Mouse (Mus musculus): Measurements from ENCODE around the gene Pop5. TPM values are rescaled to one million over a fixed set of nuclear protein-coding genes. Genes with fewer than 3 reads are reported as not detected.

Pop5 gene
- polyA plus RNA-seq, 1 experiment from 2014 or later = 18.6 TPM

- Histone ChIP-seq H3K36me3 (ENCODE audit: inconsistent target) (peaks cover 25% of the 10 kb centered on the region), H3K27ac (no peak overlapping the region), H3K4me3 (ENCODE audit: inconsistent target) (no peak overlapping the region), H3K79me2 (ENCODE audit: inconsistent target) (peaks cover 90% of the 10 kb centered on the region)
- 94% methylated on average over 14 of the region's 14 CpGs for WGBS (ENCODE audit: missing documents)
Measured at GRCm38 (mm10) chr5:115262502-115263291, 27.1 kb downstream of the Pop5 start.

- H3K4me3 ChIP-seq (ENCODE audit: inconsistent target) = no peak overlapping the region
Measured at GRCm38 (mm10) chr5:115266340-115266739, 30.7 kb downstream of the Pop5 start.

GRCm38 (mm10) chr5:115266787-115267468 is 31.3 kb downstream of the Pop5 start:
- WGBS (ENCODE audit: missing documents) = 35% methylated on average over 8 of the region's 8 CpGs
- peaks cover 100% of the 10 kb centered on the region for H3K79me2 ChIP-seq (ENCODE audit: inconsistent target)
- no peak overlapping the region for H3K27ac ChIP-seq
- H3K4me3 ChIP-seq (ENCODE audit: inconsistent target) = no peak overlapping the region
- H3K36me3 ChIP-seq (ENCODE audit: inconsistent target) = no peaks in the 10 kb centered on the region

More at GRCm38 (mm10) chr5:115266340-115266739, 30.7 kb downstream of the Pop5 start:
- WGBS (ENCODE audit: missing documents) = 82% methylated on average over 5 of the region's 5 CpGs
- no peak overlapping the region for H3K27ac ChIP-seq
- H3K79me2 ChIP-seq (ENCODE audit: inconsistent target) = peaks cover 100% of the 10 kb centered on the region
- H3K36me3 ChIP-seq (ENCODE audit: inconsistent target) = no peaks in the 10 kb centered on the region

- Histone ChIP-seq H3K4me3 (ENCODE audit: inconsistent target) (no peak overlapping the region), H3K27ac (no peak overlapping the region), H3K36me3 (ENCODE audit: inconsistent target) (no peaks in the 10 kb centered on the region)
Measured at GRCm38 (mm10) chr5:115267469-115268045, 31.9 kb downstream of the Pop5 start.

GRCm38 (mm10) chr5:115268266-115268665 is 32.6 kb downstream of the Pop5 start:
- WGBS (ENCODE audit: missing documents) = 23% methylated on average over 3 of the region's 3 CpGs
- Histone ChIP-seq H3K36me3 (ENCODE audit: inconsistent target) (no peaks in the 10 kb centered on the region), H3K4me3 (ENCODE audit: inconsistent target) (no peak overlapping the region), H3K79me2 (ENCODE audit: inconsistent target) (peaks cover 93% of the 10 kb centered on the region), H3K27ac (no peak overlapping the region)

More at GRCm38 (mm10) chr5:115267469-115268045, 31.9 kb downstream of the Pop5 start:
- 86% methylated on average over 3 of the region's 3 CpGs for WGBS (ENCODE audit: missing documents)
- H3K79me2 ChIP-seq (ENCODE audit: inconsistent target) = peaks cover 100% of the 10 kb centered on the region

GRCm38 (mm10) chr5:115269969-115270368 is 34.3 kb downstream of the Pop5 start:
- Histone ChIP-seq H3K36me3 (ENCODE audit: inconsistent target) (no peaks in the 10 kb centered on the region), H3K79me2 (ENCODE audit: inconsistent target) (peaks cover 76% of the 10 kb centered on the region), H3K4me3 (ENCODE audit: inconsistent target) (no peak overlapping the region), H3K27ac (no peak overlapping the region)
- 100% methylated on average over 1 of the region's 1 CpGs for WGBS (ENCODE audit: missing documents)

GRCm38 (mm10) chr5:115271931-115272811 is 36.5 kb downstream of the Pop5 start:
- H3K27ac ChIP-seq = 0 out of 2 replicates have a peak overlapping the region, but pooled peaks have one; percentile 5
- H3K36me3 ChIP-seq (ENCODE audit: inconsistent target) = no peaks in the 10 kb centered on the region
- peak overlapping the region; percentile 74 for H3K4me3 ChIP-seq (ENCODE audit: inconsistent target)
- WGBS (ENCODE audit: missing documents) = under 1% methylated on average over 75 of the region's 77 CpGs
- peaks cover 54% of the 10 kb centered on the region for H3K79me2 ChIP-seq (ENCODE audit: inconsistent target)

- 13% methylated on average over 26 of the region's 26 CpGs for WGBS (ENCODE audit: missing documents)
- H3K4me3 ChIP-seq (ENCODE audit: inconsistent target) = peak within 1 kb of the TSS; percentile 74
- no peaks in the 10 kb centered on the region for H3K36me3 ChIP-seq (ENCODE audit: inconsistent target)
- H3K79me2 ChIP-seq (ENCODE audit: inconsistent target) = peaks cover 46% of the 10 kb centered on the region
- H3K27ac ChIP-seq = peak within 1 kb of the TSS; percentile 54
Measured at GRCm38 (mm10) chr5:115272812-115273548, 37.3 kb downstream of the Pop5 start, which contains the start of gene Rnf10. Rnf10 (minus strand) TSS chr5:115272898.

GRCm38 (mm10) chr5:115273549-115274135 is 38.0 kb downstream of the Pop5 start:
- 80% methylated on average over 6 of the region's 6 CpGs for WGBS (ENCODE audit: missing documents)
- Histone ChIP-seq H3K4me3 (ENCODE audit: inconsistent target) (peak overlapping the region; percentile 74; the same call in 1 of the 2 replicates), H3K79me2 (ENCODE audit: inconsistent target) (peaks cover 39% of the 10 kb centered on the region), H3K36me3 (ENCODE audit: inconsistent target) (no peaks in the 10 kb centered on the region), H3K27ac (peak overlapping the region; percentile 54; the same call in 1 of the 2 replicates)

GRCm38 (mm10) chr5:115274353-115274752 is 38.7 kb downstream of the Pop5 start:
- H3K27ac ChIP-seq = no peak overlapping the region
- 71% methylated on average over 1 of the region's 1 CpGs for WGBS (ENCODE audit: missing documents)
- H3K79me2 ChIP-seq (ENCODE audit: inconsistent target) = peaks cover 32% of the 10 kb centered on the region
- H3K36me3 ChIP-seq (ENCODE audit: inconsistent target) = no peaks in the 10 kb centered on the region
- no peak overlapping the region for H3K4me3 ChIP-seq (ENCODE audit: inconsistent target)

GRCm38 (mm10) chr5:115274771-115275170 is 39.1 kb downstream of the Pop5 start:
- H3K4me3 ChIP-seq (ENCODE audit: inconsistent target) = no peak overlapping the region
- H3K36me3 ChIP-seq (ENCODE audit: inconsistent target) = no peaks in the 10 kb centered on the region
- H3K79me2 ChIP-seq (ENCODE audit: inconsistent target) = peaks cover 30% of the 10 kb centered on the region
- WGBS (ENCODE audit: missing documents) = 100% methylated on average over 1 of the region's 1 CpGs
- H3K27ac ChIP-seq = no peak overlapping the region

GRCm38 (mm10) chr5:115275998-115276397 is 40.4 kb downstream of the Pop5 start:
- Histone ChIP-seq H3K79me2 (ENCODE audit: inconsistent target) (peaks cover 30% of the 10 kb centered on the region), H3K27ac (no peak overlapping the region), H3K36me3 (ENCODE audit: inconsistent target) (no peaks in the 10 kb centered on the region), H3K4me3 (ENCODE audit: inconsistent target) (no peak overlapping the region)
- 84% methylated on average over 14 of the region's 14 CpGs for WGBS (ENCODE audit: missing documents)

- H3K27ac ChIP-seq = no peak overlapping the region
- 100% methylated on average over 1 of the region's 1 CpGs for WGBS (ENCODE audit: missing documents)
Measured at GRCm38 (mm10) chr5:115278053-115278452, 42.4 kb downstream of the Pop5 start.

More at GRCm38 (mm10) chr5:115278053-115278452, 42.4 kb downstream of the Pop5 start:
- no peak overlapping the region for H3K4me3 ChIP-seq (ENCODE audit: inconsistent target)
- H3K36me3 ChIP-seq (ENCODE audit: inconsistent target) = no peaks in the 10 kb centered on the region
- H3K79me2 ChIP-seq (ENCODE audit: inconsistent target) = peaks cover 25% of the 10 kb centered on the region

Data from macrophage (primary cell).